Mouse (Mus musculus) hematopoietic stem cell, adult 5-6 weeks (primary cell): ENCODE results near the gene Rpp40. TPM values are rescaled to one million over a fixed set of nuclear protein-coding genes. Genes with fewer than 3 reads are reported as not detected.
A peak's percentile ranks its signal among the peaks of the same experiment; 100 is the strongest.

Experiments used
- ATAC-seq, 2 experiments: fragments of 125-278 bp in 1 of 2; replicated peaks in 1 of 2; 2 replicates each; pipeline ENCODE4 v1.8.0; 2016 to 2017; ENCODE audit warnings: inconsistent platforms in 2 of 2, mild to moderate bottlenecking in 2 of 2, moderate number of reproducible peaks in 2 of 2, low read depth in 1 of 2, moderate TSS enrichment in 1 of 2; ENCODE audit not compliant: low FRiP score in 2 of 2, poor library complexity in 2 of 2, severe bottlenecking in 2 of 2, insufficient read depth in 1 of 2, low TSS enrichment in 1 of 2
- total RNA-seq: library from RNA; stranded (forward); fragments of 172-1452, 232-1000 nt; gene quantifications from 2 replicates; pipeline ENCODE4 v1.2.3, GENCODE M21; 2017

Gene Rpp40
- 13.0 and 19.3 TPM in 2 replicates for total RNA-seq

- peak; percentile 99 to 100 for ATAC-seq
Measured at GRCm38 (mm10) chr13:35905879-35906481, at the start of gene Rpp40. Rpp40 (minus strand) TSS chr13:35906359.

- ATAC-seq = peak; percentile 54 to 78
Measured at GRCm38 (mm10) chr13:35949814-35950455, 43.8 kb upstream of the Rpp40 start.

- ATAC-seq = peak; percentile 46 to 61; a peak in 2 of 4 replicates
Measured at GRCm38 (mm10) chr13:35947354-35948000, 41.3 kb upstream of the Rpp40 start.

DNA sequence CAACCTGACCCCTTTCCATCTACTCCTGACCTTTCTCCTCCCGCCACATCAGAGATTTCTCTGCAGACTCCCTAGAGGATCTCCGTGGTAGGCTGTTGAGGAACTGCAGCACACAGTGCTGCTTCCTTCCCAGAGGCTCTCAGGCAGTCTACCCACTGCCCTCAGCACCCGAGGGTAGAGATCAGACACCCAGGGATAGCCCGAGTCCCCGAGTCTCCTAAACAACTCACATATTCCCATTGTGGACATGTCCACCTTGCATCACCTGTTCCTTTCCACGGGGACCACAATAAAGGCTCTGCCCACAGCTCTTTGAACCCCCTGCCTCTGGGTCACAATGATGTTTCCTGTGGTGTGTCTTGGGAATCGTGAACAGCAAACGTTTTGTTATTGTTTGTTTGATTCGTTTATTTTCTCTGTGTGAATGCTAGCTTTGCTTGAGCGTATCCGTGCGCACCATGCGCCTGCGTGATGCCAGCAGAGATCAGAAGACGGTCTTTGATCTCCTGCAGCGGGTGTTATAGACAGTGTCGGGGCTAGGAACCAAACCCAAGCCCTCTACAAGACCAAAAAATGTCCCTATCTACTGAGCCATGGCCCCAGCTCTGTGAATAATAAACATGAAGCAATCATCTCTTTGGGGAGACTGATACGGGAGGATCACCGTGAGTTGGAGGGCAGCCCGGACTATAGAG, 40.6 kb upstream of the Rpp40 start:
- no peak for ATAC-seq

- ATAC-seq = peak; percentile 17 to 53; a peak in 1 of 4 replicates
Measured at GRCm38 (mm10) chr13:35940934-35941333, 34.8 kb upstream of the Rpp40 start.

GRCm38 (mm10) chr13:35939871-35940665, 33.9 kb upstream of the Rpp40 start:
- ATAC-seq = no peak

DNA sequence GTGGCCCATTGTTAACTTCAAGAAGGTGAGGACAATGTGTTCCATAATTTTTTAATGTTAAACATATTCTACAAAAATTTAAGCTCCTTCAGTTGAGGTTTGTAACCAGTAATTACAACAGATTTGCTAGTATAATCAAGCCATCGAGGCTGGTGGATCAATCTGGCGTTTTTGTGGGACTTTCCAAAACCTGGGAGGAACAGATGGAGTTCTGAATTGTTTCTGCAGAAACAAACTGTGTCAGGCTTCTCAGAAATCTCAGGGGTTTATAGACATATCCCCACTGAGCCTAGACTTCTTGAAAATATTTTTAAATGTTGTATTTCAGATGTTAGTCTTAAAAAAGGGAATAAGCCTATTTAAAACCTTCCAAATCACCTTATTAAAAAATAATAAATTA, 31.8 kb upstream of the Rpp40 start:
- ATAC-seq = no peak

GRCm38 (mm10) chr13:35911476-35911875, 5.3 kb upstream of the Rpp40 start:
- ATAC-seq = no peak

DNA sequence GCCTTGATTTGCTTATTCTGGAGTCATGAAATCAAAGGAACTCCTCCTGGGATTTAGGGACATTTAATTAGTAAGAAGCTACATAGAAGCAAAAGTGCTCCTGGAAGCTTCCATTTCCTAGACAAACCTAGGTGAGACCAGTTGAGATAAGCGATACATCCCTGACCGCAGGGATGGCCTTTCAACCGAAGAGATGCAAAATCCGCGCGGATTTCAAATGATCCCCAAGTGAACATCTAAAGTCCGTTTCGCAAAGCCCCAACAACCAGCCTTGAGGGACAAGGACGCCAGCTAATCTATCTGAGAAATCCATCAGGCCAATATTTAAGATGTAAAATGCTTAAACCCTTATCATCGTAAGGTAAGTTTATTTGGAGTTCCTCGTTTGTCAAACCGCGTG, 781 bp downstream of the Rpp40 start:
- 0 out of 4 replicates have a peak, but pooled peaks of 1 of the 2 experiments have one; percentile 17 for ATAC-seq

GRCm38 (mm10) chr13:35892866-35893265, 13.3 kb downstream of the Rpp40 start:
- ATAC-seq = peak; percentile 73 to 82; a peak in 3 of 4 replicates

DNA sequence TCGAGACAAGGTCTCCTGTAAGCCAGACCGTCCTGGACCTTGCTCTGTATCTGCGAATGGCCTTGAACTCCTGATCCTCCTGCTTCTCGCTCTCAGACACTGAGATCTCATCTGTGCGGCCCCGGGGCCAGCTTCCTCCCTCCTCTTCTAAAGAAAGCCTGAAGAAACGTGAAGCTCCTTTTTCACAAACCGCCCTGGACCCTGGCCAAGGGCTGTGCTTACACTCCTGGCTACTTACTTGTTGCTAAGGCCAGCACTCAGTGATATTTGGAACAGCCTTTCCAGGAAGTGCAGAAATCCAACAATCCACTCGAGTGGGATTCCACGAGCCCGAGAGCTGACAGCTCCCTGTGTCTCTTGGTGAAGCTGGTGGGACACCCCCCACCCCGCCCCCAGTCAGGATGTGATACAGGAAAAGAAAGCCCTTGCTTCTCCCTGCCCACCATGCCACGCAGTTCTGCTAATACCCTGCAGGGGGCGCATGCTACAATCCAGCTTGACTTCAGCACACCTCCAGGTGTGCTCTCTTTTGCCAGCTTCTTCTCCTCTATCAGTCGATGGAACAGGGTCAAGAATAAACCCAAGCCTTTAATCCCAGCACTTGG, 19.9 kb downstream of the Rpp40 start:
- peak; percentile 39 to 63; a peak in 3 of 4 replicates for ATAC-seq

DNA sequence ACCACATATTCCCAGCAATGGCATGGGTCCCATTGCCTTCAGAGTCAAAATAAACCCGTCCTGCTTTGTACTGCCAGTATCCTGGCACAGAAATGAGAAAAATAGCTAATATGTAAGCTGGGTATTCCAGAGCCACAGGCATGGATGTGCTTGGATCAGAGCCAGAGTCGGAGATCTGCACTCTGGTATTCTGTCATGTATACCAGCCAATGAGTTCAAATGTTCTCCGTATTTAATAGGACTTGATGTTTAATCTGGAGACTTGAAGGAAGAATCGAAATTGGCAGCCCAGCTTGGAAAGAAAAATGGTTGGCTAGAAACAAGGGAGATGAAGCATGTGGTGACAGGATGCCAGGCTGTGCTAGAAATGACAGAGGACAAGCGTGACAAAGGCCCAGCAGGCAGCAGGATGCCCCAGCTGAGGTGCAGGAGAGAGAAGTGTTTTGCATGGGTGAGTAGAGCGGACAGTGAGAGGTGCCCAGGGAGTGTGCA, 25.6 kb downstream of the Rpp40 start:
- ATAC-seq = no peak

- ATAC-seq = no peak
Measured at GRCm38 (mm10) chr13:35879519-35879918, 26.6 kb downstream of the Rpp40 start.

DNA sequence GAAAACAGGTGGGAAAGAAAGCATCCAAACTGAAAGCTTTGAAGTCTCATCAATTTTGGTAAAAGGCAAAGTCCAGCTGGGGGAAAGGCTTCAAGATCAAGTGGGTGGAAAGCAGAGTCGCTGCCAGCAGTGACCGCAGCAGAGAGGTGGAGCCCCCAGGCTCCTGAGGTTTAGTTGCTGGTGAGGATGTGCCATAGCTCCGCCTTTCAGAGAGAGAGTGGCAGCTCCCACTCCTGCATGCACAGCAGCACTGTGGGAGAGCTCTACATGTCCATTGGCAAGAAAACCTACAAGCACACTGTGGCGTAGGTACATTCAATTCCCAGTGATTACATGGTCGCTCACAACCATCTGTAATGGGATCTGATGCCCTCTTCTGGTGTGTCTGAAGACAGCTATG, 27.1 kb downstream of the Rpp40 start:
- ATAC-seq = no peak

GRCm38 (mm10) chr13:35878282-35878681, 27.9 kb downstream of the Rpp40 start:
- ATAC-seq = no peak

GRCm38 (mm10) chr13:35875396-35875795, 30.8 kb downstream of the Rpp40 start:
- no peak for ATAC-seq

DNA sequence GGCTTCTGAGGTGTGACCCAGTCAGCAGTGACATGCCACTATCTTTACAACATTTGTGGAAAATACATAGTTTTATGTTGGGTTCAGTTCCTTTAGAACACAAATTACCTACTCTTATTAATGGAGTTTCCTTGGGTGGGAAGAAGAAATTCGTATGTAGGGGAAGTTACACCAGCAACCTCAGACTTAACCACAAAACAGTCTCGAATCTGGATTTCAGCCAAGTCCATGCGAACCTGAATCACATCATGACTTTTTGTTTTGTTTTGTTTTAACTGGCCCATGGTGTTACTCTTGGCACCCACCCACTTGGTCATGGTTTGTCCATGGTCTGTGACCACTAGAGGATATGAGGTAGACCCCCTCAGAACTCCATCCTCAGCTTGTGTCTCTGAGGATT, 35.1 kb downstream of the Rpp40 start:
- ATAC-seq = peak; percentile 61 to 72
